Mouse (Mus musculus) heart, postnatal 36 days (tissue): ENCODE results near the gene Zeb2. TPM values are rescaled to one million over a fixed set of nuclear protein-coding genes. Genes with fewer than 3 reads are reported as not detected.

Experiments used
- DNase-seq, 2 experiments: peaks; one replicate each; pipeline ENCODE4 v3.0.0; 2021 to 2022
- intact Hi-C: fragments of 180-260 bp; cut with DNase I; formaldehyde crosslinking; loops from one replicate; pipeline ENCODE4 v1.15.1; 2025
- microRNA-seq, 2 experiments: library from miRNA; unstranded; fragments of <30 nt; microRNA quantifications; one replicate each; pipeline ENCODE4 v1.2.0; 2021; ENCODE audit warnings: borderline number of aligned reads in 2 of 2
- total RNA-seq, 2 experiments: library from RNA; stranded (reverse); gene quantifications; 2 replicates each; pipeline ENCODE4 v1.2.3; 2021

Gene Zeb2
- total RNA-seq, 2 experiments from 2014 or later: 53.1 to 54.2 TPM

DNA sequence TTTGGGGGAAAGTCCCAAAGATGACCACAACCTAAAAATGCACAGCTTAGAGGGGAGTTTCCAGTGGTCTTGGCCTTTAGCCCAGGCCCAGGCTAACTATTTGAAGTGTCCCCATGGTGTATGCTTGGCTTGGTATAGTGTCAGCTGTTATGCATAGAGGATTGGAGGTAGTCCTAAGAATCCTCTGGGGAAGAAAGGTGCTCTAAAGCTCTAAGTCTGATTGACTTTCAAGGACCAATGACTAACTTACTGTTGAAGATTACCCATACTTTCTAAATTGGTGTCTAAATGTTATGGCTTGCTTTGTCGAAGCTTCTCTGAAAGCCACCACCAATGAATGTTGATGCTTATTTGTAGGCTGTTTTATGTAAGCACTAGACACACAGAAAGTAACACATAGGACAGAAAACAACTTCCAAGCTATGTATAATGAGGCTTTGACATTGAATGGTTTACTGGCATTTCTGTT, 159.8 kb downstream of the Zeb2 start:
- intact Hi-C loops: no loop called here
- no peak for DNase-seq

DNA sequence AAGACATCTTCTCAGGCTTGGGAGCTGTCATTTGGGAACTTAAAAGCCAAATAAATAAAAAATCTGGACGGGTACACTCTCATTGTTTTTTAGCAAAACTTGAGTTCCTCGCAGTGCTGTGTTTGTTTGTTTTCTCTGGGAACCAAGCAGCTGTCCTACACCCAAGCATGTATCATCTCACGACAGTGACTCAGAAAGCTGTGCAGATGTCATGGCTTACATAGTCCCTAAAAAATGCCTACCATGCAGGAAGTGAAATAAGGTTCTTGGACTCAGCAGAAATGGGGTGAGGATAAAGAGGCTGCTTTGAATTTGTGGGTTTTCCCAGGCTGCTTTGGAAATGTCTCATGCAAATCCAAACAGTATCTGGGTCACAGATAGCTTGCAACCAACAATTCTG, 161.0 kb downstream of the Zeb2 start:
- no peak for DNase-seq
- intact Hi-C loops: no loop called here

DNA sequence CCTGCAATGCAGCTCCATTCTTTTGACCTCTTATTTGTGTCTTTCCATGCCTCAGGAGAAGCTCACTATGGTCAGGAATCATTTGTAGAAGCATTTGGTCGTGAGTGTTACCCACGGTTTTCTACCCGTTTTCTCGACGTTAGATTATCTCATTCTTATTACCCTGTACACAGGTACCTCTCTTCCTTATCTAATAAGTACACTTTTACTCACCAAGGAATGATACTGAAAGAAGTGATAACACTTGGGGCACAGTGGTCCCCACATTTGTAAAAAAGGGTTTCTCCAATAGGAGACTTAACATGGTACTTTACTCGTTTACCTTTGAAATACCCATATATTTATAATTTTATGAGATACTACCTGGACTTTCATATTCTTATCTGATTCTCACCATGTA, 161.7 kb downstream of the Zeb2 start:
- intact Hi-C loops: no loop called here
- DNase-seq: no peak

DNA sequence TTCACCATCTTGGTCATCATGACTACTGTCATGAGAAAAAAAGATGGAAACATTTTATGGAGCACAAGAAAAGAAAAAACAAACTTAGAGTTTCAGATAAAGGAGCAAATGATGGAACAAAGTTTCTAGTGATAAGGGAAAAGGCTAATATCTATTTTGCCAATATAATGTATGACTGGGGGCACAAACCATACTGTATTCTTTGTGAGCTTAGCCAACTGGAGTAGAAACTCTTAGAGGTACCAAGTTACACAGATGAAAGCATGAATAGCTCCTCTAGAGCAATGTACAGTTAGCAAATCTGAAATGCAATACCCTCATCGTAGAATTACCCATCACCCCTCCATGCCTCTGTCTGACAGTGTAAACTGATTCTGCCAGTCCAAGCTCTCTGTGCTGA, 163.0 kb downstream of the Zeb2 start:
- DNase-seq: no peak
- intact Hi-C loops: no loop called here

DNA sequence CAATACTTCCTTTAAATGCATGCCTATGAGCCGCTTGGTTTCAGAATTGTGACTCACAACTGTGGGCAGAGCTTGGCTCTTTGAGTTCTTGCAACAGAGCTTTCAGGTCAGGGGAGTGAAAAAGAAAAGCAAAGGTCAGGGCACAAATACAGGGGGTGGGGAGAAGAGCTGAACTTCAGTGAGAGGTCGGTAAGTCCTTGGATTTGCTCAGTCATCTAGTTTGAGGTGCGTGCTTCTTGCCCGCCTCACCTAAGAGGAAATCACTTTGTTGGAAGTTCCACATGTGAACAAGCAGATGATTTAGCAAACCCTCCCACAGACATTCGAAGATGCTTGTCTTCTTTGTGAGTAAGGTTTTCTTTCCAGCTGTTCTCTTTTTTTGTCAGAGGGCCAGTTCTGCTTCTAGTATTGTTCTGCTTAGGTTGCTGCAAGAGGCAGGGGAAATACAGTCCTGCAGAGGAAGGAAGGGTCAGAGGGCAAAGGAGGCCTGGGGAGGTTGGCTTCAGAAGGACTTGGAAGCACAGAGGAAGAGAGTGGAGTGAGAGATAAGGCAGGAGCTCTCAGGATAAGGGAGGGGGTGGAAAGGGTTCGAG, 164.3 kb downstream of the Zeb2 start:
- intact Hi-C loops: no loop called here
- peak in 1 of 2 experiments; percentile 17 for DNase-seq

DNA sequence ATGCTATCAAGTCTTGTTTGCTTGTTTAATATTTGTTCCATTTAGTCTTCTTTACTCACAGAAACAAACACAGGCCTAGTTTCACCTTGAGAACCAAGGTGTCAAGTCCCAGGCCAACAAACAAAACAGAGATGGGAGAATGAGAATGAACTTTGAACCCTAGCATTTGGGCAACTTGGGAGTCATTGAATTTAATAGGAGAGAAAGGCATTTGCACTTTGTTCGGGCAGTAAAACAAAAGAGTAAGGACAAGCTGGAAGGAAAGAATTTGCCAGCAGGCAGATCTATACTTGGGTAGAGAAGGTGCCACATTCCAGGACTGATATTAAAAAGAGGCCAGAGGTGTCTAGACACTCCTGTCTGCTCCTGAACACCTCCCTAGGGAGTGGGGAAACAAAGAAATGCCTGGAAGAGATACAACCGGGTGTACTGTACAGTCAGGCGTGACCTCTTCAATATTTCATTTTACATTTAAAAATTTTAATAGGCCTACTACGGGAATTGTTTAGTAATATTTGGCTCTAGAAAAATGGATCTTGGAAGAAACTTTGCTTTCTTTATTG, 165.5 kb downstream of the Zeb2 start:
- DNase-seq: no peak

DNA sequence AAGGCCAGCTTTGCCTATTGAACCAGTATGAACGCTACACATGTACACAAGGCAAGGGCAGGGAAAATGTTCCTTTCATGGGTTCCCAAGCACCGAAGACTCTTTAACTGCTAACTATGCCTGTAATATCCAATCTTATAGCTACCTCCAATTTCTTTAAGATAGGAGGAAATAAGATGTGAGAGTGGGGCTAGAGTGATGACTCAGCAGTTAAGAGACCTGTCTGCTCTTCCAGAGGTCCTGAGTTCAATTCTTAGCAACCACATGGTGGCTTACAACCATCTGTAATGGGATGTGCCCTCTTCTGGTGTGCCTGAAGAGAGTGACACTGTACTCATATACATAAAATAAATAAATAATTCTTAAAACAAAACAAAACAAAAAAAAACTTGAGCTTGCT, 172.5 kb downstream of the Zeb2 start:
- intact Hi-C loops: no loop called here

More for the DNA sequence above, 165.5 kb downstream of the Zeb2 start:
- intact Hi-C loops: no loop called here

More for the DNA sequence above, 172.5 kb downstream of the Zeb2 start:
- no peak for DNase-seq

Small RNA genes lying within 50 kb of the gene (microRNA-seq; reads per million reads assigned to microRNA genes)
- 0.72 to 2.0 reads per million in 2 experiments for gene Mir5129

Other genes starting within 250 kb of the Zeb2 start
- 10 to 100 TPM; 14.3 to 21.3 TPM for gene Gtdc1, start 189.7 kb downstream of the Zeb2 start, total RNA-seq